Mouse (Mus musculus) lung, postnatal 14 days (tissue): ENCODE results near the gene Gm5849.
"Not testable (repeated sequence)": the region's sequence is repeated elsewhere in the genome, so short reads cannot be mapped to it uniquely, and the experiment has no call there.

Experiments used
- DNase-seq: peaks from one replicate; pipeline ENCODE4 v3.0.0; 2021

Gm5849 gene

GRCm38 (mm10) chr3:90777776-90778175, at the start of gene Gm5849:
Gm5849 (minus strand) TSS chr3:90777876.
- not testable (repeated sequence) for DNase-seq

GRCm38 (mm10) chr3:90749658-90750057, 28.0 kb downstream of the Gm5849 start:
- DNase-seq, result no peak

- DNase-seq, result no peak
These were observed 51.1 kb downstream of the Gm5849 start, which contains the start of gene Pglyrp4 for GRCm38 (mm10) chr3:90726606-90727005. Pglyrp4 (plus strand) TSS chr3:90726906.
